ENCODE assay signal across 16 mouse cellular contexts in genomic region chr9:21747238-21747774, GRCm38 (mm10). TPM values are rescaled to one million over a fixed set of nuclear protein-coding genes. Genes with fewer than 3 reads are reported as not detected.
DNase-seq lines count a peak whose midpoint lies in the region; ATAC-seq and TF ChIP-seq lines count a peak whose summit lies in the region.
"Had no signal": no experiment of that assay in that cellular context is flagged by ENCODE, and none has a peak within 500 bp of the region (broad histone marks: within the 10 kb centered on the region; RNA-seq: fewer than 3 reads in every experiment).

No protein-coding gene starts in this region.

- intact Hi-C loops in heart, postnatal 25 days (cut with DNase I), result no loop called here

- WGBS in forebrain, embryonic 15.5 days, result 95% methylated on average over 3 of the region's 3 CpGs
- WGBS in forebrain, embryonic 16.5 days, result 90% methylated on average over 3 of the region's 3 CpGs
- 85% methylated on average over 3 of the region's 3 CpGs for WGBS in heart, embryonic 16.5 days
- WGBS in liver, embryonic 12.5 days (ENCODE audit: insufficient replicate concordance), result 77% methylated on average over 3 of the region's 3 CpGs
- WGBS in liver, postnatal 0 days (ENCODE audit: insufficient replicate concordance), result 77% methylated on average over 3 of the region's 3 CpGs
- WGBS in hindbrain, postnatal 0 days, result 86% methylated on average over 3 of the region's 3 CpGs

- H3K36me3 ChIP-seq in forebrain, embryonic 15.5 days, result peaks cover 48% of the 10 kb centered on the region
- H3K36me3 ChIP-seq in forebrain, embryonic 16.5 days (ENCODE audit: control insufficient read depth, insufficient read depth), result peaks cover 25% of the 10 kb centered on the region; the same call in 1 of the 2 replicates
- H3K36me3 ChIP-seq in heart, embryonic 16.5 days (ENCODE audit: control insufficient read depth, insufficient read depth), result peaks cover 41% of the 10 kb centered on the region
- peaks cover 81% of the 10 kb centered on the region for H3K36me3 ChIP-seq in liver, embryonic 12.5 days
- peaks cover 66% of the 10 kb centered on the region for H3K36me3 ChIP-seq in liver, postnatal 0 days (replicated peaks; ENCODE audit: insufficient read depth, low read length)
- H3K36me3 ChIP-seq in hindbrain, postnatal 0 days (ENCODE audit: insufficient read depth, low read length), result peaks cover 49% of the 10 kb centered on the region

- ATAC-seq in forebrain, embryonic 15.5 days (replicated peaks), result no peak
- ATAC-seq in forebrain, embryonic 16.5 days, result no peak
- ATAC-seq in heart, embryonic 16.5 days (replicated peaks; ENCODE audit: extremely low read depth, insufficient read depth, low FRiP score), result no peak
- no peak for ATAC-seq in liver, embryonic 12.5 days
- ATAC-seq in liver, postnatal 0 days, result no peak
- no peak for ATAC-seq in hindbrain, postnatal 0 days

- peak overlapping the region; percentile 75 for H3K27ac ChIP-seq in forebrain, embryonic 15.5 days (replicated peaks)
- no peak overlapping the region for H3K27ac ChIP-seq in forebrain, embryonic 16.5 days (ENCODE audit: low read length)
- peak overlapping the region; percentile 85 for H3K27ac ChIP-seq in heart, embryonic 16.5 days (ENCODE audit: low read length)
- peak overlapping the region; percentile 57 for H3K27ac ChIP-seq in liver, embryonic 12.5 days
- no peak overlapping the region for H3K27ac ChIP-seq in liver, postnatal 0 days (ENCODE audit: low read depth)
- H3K27ac ChIP-seq in hindbrain, postnatal 0 days, result peak overlapping the region; percentile 73
- H3K27ac ChIP-seq: gastrocnemius, adult 2 months; midbrain, embryonic 12.5 days; neural tube, embryonic 12.5 days; stomach, postnatal 0 days had no signal

- H3K4me1 ChIP-seq in forebrain, embryonic 15.5 days, result peaks cover 4% of the 10 kb centered on the region; the same call in 1 of the 2 replicates
- peaks cover 7% of the 10 kb centered on the region for H3K4me1 ChIP-seq in forebrain, embryonic 16.5 days (replicated peaks; ENCODE audit: control insufficient read depth, insufficient read depth, low read length)
- H3K4me1 ChIP-seq in heart, embryonic 16.5 days (ENCODE audit: control insufficient read depth, insufficient read depth, low read length), result peaks cover 28% of the 10 kb centered on the region
- H3K4me1 ChIP-seq in liver, embryonic 12.5 days, result peaks cover 6% of the 10 kb centered on the region
- H3K4me1 ChIP-seq in liver, postnatal 0 days (ENCODE audit: insufficient read depth), result peaks cover 3% of the 10 kb centered on the region; the same call in 1 of the 2 replicates
- H3K4me1 ChIP-seq in hindbrain, postnatal 0 days (ENCODE audit: insufficient read depth, low read length), result no peaks in the 10 kb centered on the region
- H3K4me1 ChIP-seq: midbrain, embryonic 12.5 days; neural tube, embryonic 12.5 days had no signal

- TF ChIP-seq CTCF in liver, postnatal 0 days (IDR thresholded peaks at IDR 0.05; ENCODE audit: low read depth), result no peak
- no peak for TF ChIP-seq CTCF in hindbrain, postnatal 0 days (IDR thresholded peaks at IDR 0.05; ENCODE audit: low read depth)

- DNase-seq in heart, postnatal 25 days (ENCODE audit: low spot score), result no peak
- DNase-seq in liver, postnatal 0 days, result no peak
- no peak for DNase-seq in hindbrain, postnatal 0 days (ENCODE audit: low spot score)
- DNase-seq: B cell, adult 2 months; embryo, embryonic 11 days; gastrocnemius, adult 2 months; lung, adult 2 months; right cerebral cortex, adult 18-20 months had no signal

- no peaks in the 10 kb centered on the region for H3K27me3 ChIP-seq in forebrain, embryonic 15.5 days
- no peaks in the 10 kb centered on the region for H3K27me3 ChIP-seq in forebrain, embryonic 16.5 days (replicated peaks; ENCODE audit: control insufficient read depth, insufficient read depth, low read length)
- no peaks in the 10 kb centered on the region for H3K27me3 ChIP-seq in heart, embryonic 16.5 days (ENCODE audit: control insufficient read depth, insufficient read depth, low read length)
- H3K27me3 ChIP-seq in liver, embryonic 12.5 days (replicated peaks), result no peaks in the 10 kb centered on the region
- H3K27me3 ChIP-seq in liver, postnatal 0 days (ENCODE audit: insufficient read depth, low read length), result no peaks in the 10 kb centered on the region
- H3K27me3 ChIP-seq in hindbrain, postnatal 0 days (ENCODE audit: insufficient read depth, low read length), result no peaks in the 10 kb centered on the region
- H3K27me3 ChIP-seq: midbrain, embryonic 12.5 days; neural tube, embryonic 12.5 days had no signal

- H3K9ac ChIP-seq in forebrain, embryonic 15.5 days (replicated peaks), result no peak overlapping the region
- H3K9ac ChIP-seq in forebrain, embryonic 16.5 days (replicated peaks; ENCODE audit: low read depth, low read length), result no peak overlapping the region
- no peak overlapping the region for H3K9ac ChIP-seq in heart, embryonic 16.5 days (ENCODE audit: low read length)
- no peak overlapping the region for H3K9ac ChIP-seq in liver, embryonic 12.5 days
- no peak overlapping the region for H3K9ac ChIP-seq in liver, postnatal 0 days (replicated peaks)
- H3K9ac ChIP-seq in hindbrain, postnatal 0 days (replicated peaks; ENCODE audit: low read length), result no peak overlapping the region
- H3K9ac ChIP-seq: midbrain, embryonic 12.5 days; neural tube, embryonic 12.5 days had no signal

- TF ChIP-seq EP300 in liver, postnatal 0 days (IDR thresholded peaks at IDR 0.05; ENCODE audit: low read depth), result no peak

- no peak overlapping the region for H3K4me3 ChIP-seq in forebrain, embryonic 15.5 days
- no peak overlapping the region for H3K4me3 ChIP-seq in forebrain, embryonic 16.5 days (replicated peaks; ENCODE audit: low read length)
- no peak overlapping the region for H3K4me3 ChIP-seq in heart, embryonic 16.5 days (ENCODE audit: low read length)
- H3K4me3 ChIP-seq in liver, embryonic 12.5 days, result no peak overlapping the region
- H3K4me3 ChIP-seq in liver, postnatal 0 days (ENCODE audit: low read depth, low read length), result no peak overlapping the region
- no peak overlapping the region for H3K4me3 ChIP-seq in hindbrain, postnatal 0 days (ENCODE audit: low read length)
- H3K4me3 ChIP-seq: gastrocnemius, adult 2 months; midbrain, embryonic 12.5 days; neural tube, embryonic 12.5 days had no signal

- no peak overlapping the region for H3K4me2 ChIP-seq in forebrain, embryonic 15.5 days (replicated peaks)
- H3K4me2 ChIP-seq in forebrain, embryonic 16.5 days (ENCODE audit: low read length), result no peak overlapping the region
- no peak overlapping the region for H3K4me2 ChIP-seq in heart, embryonic 16.5 days (ENCODE audit: low read depth, low read length)
- no peak overlapping the region for H3K4me2 ChIP-seq in liver, embryonic 12.5 days
- no peak overlapping the region for H3K4me2 ChIP-seq in liver, postnatal 0 days (ENCODE audit: low read depth, low read length)
- no peak overlapping the region for H3K4me2 ChIP-seq in hindbrain, postnatal 0 days (ENCODE audit: low read depth, low read length)
- H3K4me2 ChIP-seq: midbrain, embryonic 12.5 days; neural tube, embryonic 12.5 days had no signal

- no peaks in the 10 kb centered on the region for H3K9me3 ChIP-seq in forebrain, embryonic 15.5 days
- H3K9me3 ChIP-seq in forebrain, embryonic 16.5 days (ENCODE audit: control insufficient read depth, low read length), result no peaks in the 10 kb centered on the region
- H3K9me3 ChIP-seq in heart, embryonic 16.5 days (replicated peaks; ENCODE audit: control insufficient read depth, low read length), result no peaks in the 10 kb centered on the region
- no peaks in the 10 kb centered on the region for H3K9me3 ChIP-seq in liver, embryonic 12.5 days (replicated peaks)
- no peaks in the 10 kb centered on the region for H3K9me3 ChIP-seq in liver, postnatal 0 days (ENCODE audit: low read length)
- H3K9me3 ChIP-seq in hindbrain, postnatal 0 days (ENCODE audit: low read length), result no peaks in the 10 kb centered on the region
- H3K9me3 ChIP-seq: midbrain, embryonic 12.5 days; neural tube, embryonic 12.5 days had no signal

RNA-seq across cellular contexts. Expression of gene Spc24, which starts 12.8 kb away (rescaled TPM):
- polyA plus RNA-seq in forebrain, embryonic 15.5 days (2015; fragmentation: Nextera tagmentation; extraction: Ambion mirVana), result 41.7 and 55.9 TPM in 2 replicates
- 35.1 and 42.8 TPM in 2 replicates for polyA plus RNA-seq in forebrain, embryonic 16.5 days (2015; fragmentation: Nextera tagmentation; extraction: Ambion mirVana)
- polyA plus RNA-seq in heart, embryonic 16.5 days (2015; fragmentation: Nextera tagmentation; extraction: Ambion mirVana), result 91.4 and 93.2 TPM in 2 replicates
- 1 to 10 TPM; 3.2 to 4.0 TPM for total RNA-seq in heart, postnatal 25 days (2021)
- 112 and 114 TPM in 2 replicates for polyA plus RNA-seq in liver, embryonic 12.5 days (2016; fragmentation: Nextera tagmentation; extraction: Ambion mirVana)
- 38.4 and 41.4 TPM in 2 replicates for polyA plus RNA-seq in liver, postnatal 0 days (2015; fragmentation: Nextera tagmentation; extraction: Ambion mirVana)
- 20.3 and 31.1 TPM in 2 replicates for total RNA-seq in hindbrain, postnatal 0 days (2014; rRNA removed)
- 26.2 and 27.1 TPM in 2 replicates for polyA plus RNA-seq in hindbrain, postnatal 0 days (2015; fragmentation: Nextera tagmentation; extraction: Ambion mirVana)

RNA-seq across cellular contexts. Expression of gene Ldlr, which starts 24.0 kb away (rescaled TPM):
- polyA plus RNA-seq in forebrain, embryonic 15.5 days (2015; fragmentation: Nextera tagmentation; extraction: Ambion mirVana), result 15.9 and 17.3 TPM in 2 replicates
- polyA plus RNA-seq in forebrain, embryonic 16.5 days (2015; fragmentation: Nextera tagmentation; extraction: Ambion mirVana), result 16.1 and 18.8 TPM in 2 replicates
- 17.7 and 19.1 TPM in 2 replicates for polyA plus RNA-seq in heart, embryonic 16.5 days (2015; fragmentation: Nextera tagmentation; extraction: Ambion mirVana)
- 1 to 10 TPM; 2.7 to 3.1 TPM for total RNA-seq in heart, postnatal 25 days (2021)
- polyA plus RNA-seq in liver, embryonic 12.5 days (2016; fragmentation: Nextera tagmentation; extraction: Ambion mirVana), result 31.1 and 32.9 TPM in 2 replicates
- 13.2 and 13.3 TPM in 2 replicates for polyA plus RNA-seq in liver, postnatal 0 days (2015; fragmentation: Nextera tagmentation; extraction: Ambion mirVana)
- 20.6 and 28.4 TPM in 2 replicates for total RNA-seq in hindbrain, postnatal 0 days (2014; rRNA removed)
- polyA plus RNA-seq in hindbrain, postnatal 0 days (2015; fragmentation: Nextera tagmentation; extraction: Ambion mirVana), result 10.7 and 10.9 TPM in 2 replicates

RNA-seq across cellular contexts. Expression of gene Kank2, which starts 51.2 kb away (rescaled TPM):
- 2.9 and 3.7 TPM in 2 replicates for polyA plus RNA-seq in forebrain, embryonic 15.5 days (2015; fragmentation: Nextera tagmentation; extraction: Ambion mirVana)
- polyA plus RNA-seq in forebrain, embryonic 16.5 days (2015; fragmentation: Nextera tagmentation; extraction: Ambion mirVana), result 3.2 and 3.7 TPM in 2 replicates
- 16.6 and 21.8 TPM in 2 replicates for polyA plus RNA-seq in heart, embryonic 16.5 days (2015; fragmentation: Nextera tagmentation; extraction: Ambion mirVana)
- total RNA-seq in heart, postnatal 25 days (2021), result 10 to 100 TPM; 52.5 to 58.0 TPM
- 5.0 and 5.5 TPM in 2 replicates for polyA plus RNA-seq in liver, embryonic 12.5 days (2016; fragmentation: Nextera tagmentation; extraction: Ambion mirVana)
- 2.8 and 3.7 TPM in 2 replicates for polyA plus RNA-seq in liver, postnatal 0 days (2015; fragmentation: Nextera tagmentation; extraction: Ambion mirVana)
- 15.6 and 19.1 TPM in 2 replicates for total RNA-seq in hindbrain, postnatal 0 days (2014; rRNA removed)
- polyA plus RNA-seq in hindbrain, postnatal 0 days (2015; fragmentation: Nextera tagmentation; extraction: Ambion mirVana), result 3.1 and 3.4 TPM in 2 replicates
- total RNA-seq: monocyte, adult 5-6 weeks had no signal

Comparison
In these comparisons a context has a peak if more than half of its experiments do, and no peak if none do; other contexts are left out.
1. H3K27ac ChIP-seq: peak in forebrain, embryonic 15.5 days (single experiment), heart, embryonic 16.5 days (single experiment), liver, embryonic 12.5 days (single experiment) and hindbrain, postnatal 0 days (single experiment); none in forebrain, embryonic 16.5 days (single experiment) and liver, postnatal 0 days (single experiment).